Mouse (Mus musculus): ENCODE results near the gene Sept9.

The Sept9 gene

GRCm38 (mm10) chr11:117199282-117200175, at the start of gene Sept9:
Sept9 (plus strand) TSS chr11:117199661.
- peak; percentile 64 to 81 for DNase-seq

- DNase-seq, result no peak
Observed at GRCm38 (mm10) chr11:117150467-117150966, 48.9 kb upstream of the Sept9 start.

- DNase-seq, result no peak
Observed at GRCm38 (mm10) chr11:117151461-117151860, 48.0 kb upstream of the Sept9 start.

- no peak for DNase-seq
Observed at GRCm38 (mm10) chr11:117152541-117152940, 46.9 kb upstream of the Sept9 start.

GRCm38 (mm10) chr11:117153553-117153952, 45.9 kb upstream of the Sept9 start:
- no peak for DNase-seq

- peak; percentile 43 to 50 for DNase-seq
Observed at GRCm38 (mm10) chr11:117154088-117154815, 45.2 kb upstream of the Sept9 start.

GRCm38 (mm10) chr11:117156725-117157124, 42.7 kb upstream of the Sept9 start:
- DNase-seq, result peak in 1 of 2 experiments; percentile 67

- no peak for DNase-seq
Observed at GRCm38 (mm10) chr11:117158343-117158742, 41.1 kb upstream of the Sept9 start.

- DNase-seq, result no peak
Observed at GRCm38 (mm10) chr11:117159257-117159945, 40.1 kb upstream of the Sept9 start.

GRCm38 (mm10) chr11:117159946-117160307, 39.5 kb upstream of the Sept9 start:
- DNase-seq, result no peak

GRCm38 (mm10) chr11:117160791-117161190, 38.7 kb upstream of the Sept9 start:
- DNase-seq, result no peak

- DNase-seq, result peak in 1 of 2 experiments; percentile 27
Observed at GRCm38 (mm10) chr11:117161574-117161973, 37.9 kb upstream of the Sept9 start.

- DNase-seq, result no peak
Observed at GRCm38 (mm10) chr11:117163098-117163497, 36.4 kb upstream of the Sept9 start.

- DNase-seq, result no peak
Observed at GRCm38 (mm10) chr11:117163771-117164170, 35.7 kb upstream of the Sept9 start.

GRCm38 (mm10) chr11:117168278-117169087, 31.0 kb upstream of the Sept9 start:
- peak in 1 of 2 experiments; percentile 53 for DNase-seq

- DNase-seq, result no peak
Observed at GRCm38 (mm10) chr11:117169088-117169635, 30.3 kb upstream of the Sept9 start.

- no peak for DNase-seq
Observed at GRCm38 (mm10) chr11:117169801-117170565, 29.5 kb upstream of the Sept9 start.

GRCm38 (mm10) chr11:117174098-117174892, 25.2 kb upstream of the Sept9 start:
- DNase-seq, result peak in 1 of 2 experiments; percentile 38

- peak in 1 of 2 experiments; percentile 61 for DNase-seq
Observed at GRCm38 (mm10) chr11:117174924-117175323, 24.5 kb upstream of the Sept9 start.

- DNase-seq, result no peak
Observed at GRCm38 (mm10) chr11:117175472-117175871, 24.0 kb upstream of the Sept9 start.

All from kidney, postnatal 36 days (tissue).